Mouse (Mus musculus) liver, adult 2 months (tissue): ENCODE results near the gene Kcnq1. TPM values are rescaled to one million over a fixed set of nuclear protein-coding genes. Genes with fewer than 3 reads are reported as not detected.

Source experiments
- DNase-seq: peaks from one replicate; pipeline ENCODE4 v3.0.0-alpha.2; 2011; ENCODE audit warnings: low read depth, low spot score; ENCODE audit errors: extremely low read depth
- H3K27ac ChIP-seq: fragments of 200-500 bp; replicated peaks from 2 replicates; pipeline ENCODE4 v1.5.1; 2012; ENCODE audit warnings: low read depth, mild to moderate bottlenecking, control low read depth, inconsistent platforms, low read length; ENCODE audit not compliant: insufficient read depth
- H3K27me3 ChIP-seq: fragments of 200-500 bp; 2 replicates; pipeline ENCODE4 v1.6.1; 2012; ENCODE audit warnings: mild to moderate bottlenecking, moderate library complexity, low read length, inconsistent platforms; ENCODE audit not compliant: control insufficient read depth, insufficient read depth
- H3K36me3 ChIP-seq: fragments of 200-500 bp; 2 replicates; pipeline ENCODE4 v1.6.1; 2012; ENCODE audit warnings: low read length, inconsistent platforms; ENCODE audit not compliant: control insufficient read depth, insufficient read depth
- H3K4me1 ChIP-seq: fragments of 200-500 bp; 2 replicates; pipeline ENCODE4 v1.6.1; 2011; ENCODE audit warnings: low read length; ENCODE audit not compliant: control insufficient read depth, insufficient read depth
- H3K4me3 ChIP-seq: fragments of 200-500 bp; 2 replicates; pipeline ENCODE4 v1.5.1; 2011; ENCODE audit warnings: low read depth, mild to moderate bottlenecking, control low read depth, low read length, moderate library complexity; ENCODE audit not compliant: insufficient read depth
- H3K79me2 ChIP-seq: fragments of 200-500 bp; 2 replicates; pipeline ENCODE4 v1.6.1; 2012; ENCODE audit warnings: inconsistent platforms, mild to moderate bottlenecking, low read length, moderate library complexity; ENCODE audit not compliant: control insufficient read depth, insufficient read depth
- H3K9ac ChIP-seq: fragments of 200-500 bp; 2 replicates; pipeline ENCODE4 v1.6.1; 2012; ENCODE audit warnings: low read depth, mild to moderate bottlenecking, control low read depth, inconsistent platforms, low read length
- CTCF ChIP-seq: fragments of 200-500 bp; IDR thresholded peaks from 2 replicates; pipeline ENCODE4 v1.5.1; 2011; ENCODE audit warnings: low read depth, low read length, control low read depth
- POLR2A ChIP-seq: fragments of 200-500 bp; IDR thresholded peaks from 2 replicates; pipeline ENCODE4 v1.6.1; 2011; ENCODE audit warnings: low read length, control low read depth; ENCODE audit not compliant: insufficient read depth; ENCODE audit errors: extremely low read depth
- WGBS: fragments of 180-500 bp; shearing (Covaris S2); methylation state at CpG from one replicate; pipeline ENCODE4 v1.1.7; 2018; 5-methylcytosine and 5-hydroxymethylcytosine counted together
- polyA plus RNA-seq: library from polyadenylated mRNA; depleted of rRNA; stranded (reverse); fragments of >200 nt; gene quantifications from 2 replicates; pipeline ENCODE4 v1.2.3, GENCODE M21; 2012
- total RNA-seq: library from RNA; depleted of rRNA; stranded (reverse); fragments of >200 nt; gene quantifications from 2 replicates; pipeline ENCODE4 v1.2.3, GENCODE M21; 2014

Gene Kcnq1
- total and polyA plus RNA-seq, 2 experiments = 1.3 to 2.5 TPM

GRCm38 (mm10) chr7:143112395-143112794, 6.2 kb downstream of the Kcnq1 start:
- Histone ChIP-seq H3K27me3 (no peaks in the 10 kb centered on the region), H3K79me2 (no peaks in the 10 kb centered on the region), H3K27ac (no peak overlapping the region), H3K36me3 (no peaks in the 10 kb centered on the region), H3K4me3 (no peak overlapping the region), H3K4me1 (no peaks in the 10 kb centered on the region), H3K9ac (no peak overlapping the region)
- WGBS = 79% methylated on average over 1 of the region's 1 CpGs
- TF ChIP-seq CTCF (no peak), POLR2A (no peak)
- DNase-seq = no peak

- H3K27ac ChIP-seq = no peak overlapping the region
- H3K9ac ChIP-seq = no peak overlapping the region
- DNase-seq = no peak
- H3K4me1 ChIP-seq = no peaks in the 10 kb centered on the region
- H3K36me3 ChIP-seq = no peaks in the 10 kb centered on the region
- no peaks in the 10 kb centered on the region for H3K79me2 ChIP-seq
- no peak overlapping the region for H3K4me3 ChIP-seq
- no peaks in the 10 kb centered on the region for H3K27me3 ChIP-seq
- TF ChIP-seq POLR2A = no peak
- TF ChIP-seq CTCF = no peak
Observed at GRCm38 (mm10) chr7:143114773-143115172, 8.6 kb downstream of the Kcnq1 start.

GRCm38 (mm10) chr7:143116521-143116920, 10.4 kb downstream of the Kcnq1 start:
- no peak for DNase-seq
- Histone ChIP-seq H3K4me1 (peaks cover 3% of the 10 kb centered on the region; the same call in 1 of the 2 replicates), H3K9ac (no peak overlapping the region), H3K36me3 (no peaks in the 10 kb centered on the region), H3K27me3 (no peaks in the 10 kb centered on the region), H3K4me3 (no peak overlapping the region), H3K79me2 (no peaks in the 10 kb centered on the region), H3K27ac (no peak overlapping the region)
- TF ChIP-seq CTCF (no peak), POLR2A (no peak)
- 82% methylated on average over 5 of the region's 5 CpGs for WGBS

GRCm38 (mm10) chr7:143119407-143119806, 13.2 kb downstream of the Kcnq1 start:
- no peaks in the 10 kb centered on the region for H3K27me3 ChIP-seq
- no peaks in the 10 kb centered on the region for H3K36me3 ChIP-seq
- H3K4me1 ChIP-seq = peaks cover 3% of the 10 kb centered on the region; the same call in 1 of the 2 replicates
- H3K9ac ChIP-seq = no peak overlapping the region
- 60% methylated on average over 1 of the region's 1 CpGs for WGBS
- no peak overlapping the region for H3K27ac ChIP-seq
- no peak overlapping the region for H3K4me3 ChIP-seq
- no peaks in the 10 kb centered on the region for H3K79me2 ChIP-seq
- no peak for DNase-seq
- TF ChIP-seq CTCF (no peak), POLR2A (no peak)

GRCm38 (mm10) chr7:143119826-143120225, 13.7 kb downstream of the Kcnq1 start:
- Histone ChIP-seq H3K27ac (no peak overlapping the region), H3K4me1 (peaks cover 3% of the 10 kb centered on the region; the same call in 1 of the 2 replicates), H3K36me3 (no peaks in the 10 kb centered on the region), H3K4me3 (no peak overlapping the region), H3K79me2 (no peaks in the 10 kb centered on the region), H3K9ac (no peak overlapping the region), H3K27me3 (no peaks in the 10 kb centered on the region)
- DNase-seq = no peak
- 87% methylated on average over 3 of the region's 3 CpGs for WGBS
- no peak for TF ChIP-seq CTCF
- no peak for TF ChIP-seq POLR2A

- Histone ChIP-seq H3K9ac (no peak overlapping the region), H3K36me3 (no peaks in the 10 kb centered on the region), H3K27me3 (no peaks in the 10 kb centered on the region), H3K79me2 (no peaks in the 10 kb centered on the region), H3K27ac (no peak overlapping the region), H3K4me3 (no peak overlapping the region), H3K4me1 (peaks cover 3% of the 10 kb centered on the region; the same call in 1 of the 2 replicates)
- no peak for DNase-seq
- 54% methylated on average over 5 of the region's 5 CpGs for WGBS
- TF ChIP-seq POLR2A (no peak), CTCF (no peak)
Observed at GRCm38 (mm10) chr7:143122191-143122590, 16.0 kb downstream of the Kcnq1 start.
